Mouse (Mus musculus): Measurements from ENCODE around the gene Hoxa6.

Gene Hoxa6

GRCm38 (mm10) chr6:52241001-52241621, 32.6 kb upstream of the Hoxa6 start:
- peak in 1 of 2 experiments; percentile 54 for DNase-seq (ENCODE audit: low spot score in 2 of 2)

GRCm38 (mm10) chr6:52240389-52241000, 32.0 kb upstream of the Hoxa6 start, which contains the start of gene Hoxa10:
TSS of gene Hoxa10 (minus strand) at chr6:52240854.
- DNase-seq (ENCODE audit: low spot score in 2 of 2): peak; percentile 86 to 95

GRCm38 (mm10) chr6:52239625-52240388, 31.3 kb upstream of the Hoxa6 start:
- DNase-seq (ENCODE audit: low spot score in 2 of 2): peak in 1 of 2 experiments; percentile 59

- peak in 1 of 2 experiments; percentile 52 for DNase-seq (ENCODE audit: low spot score in 2 of 2)
These were observed 30.5 kb upstream of the Hoxa6 start for GRCm38 (mm10) chr6:52238976-52239375.

GRCm38 (mm10) chr6:52238155-52238545, 29.6 kb upstream of the Hoxa6 start:
- peak in 1 of 2 experiments; percentile 55 for DNase-seq (ENCODE audit: low spot score in 2 of 2)

- DNase-seq (ENCODE audit: low spot score in 2 of 2): peak in 1 of 2 experiments; percentile 56
These were observed 29.0 kb upstream of the Hoxa6 start for GRCm38 (mm10) chr6:52237346-52238154.

- DNase-seq (ENCODE audit: low spot score in 2 of 2): peak in 1 of 2 experiments; percentile 38
These were observed 28.3 kb upstream of the Hoxa6 start for GRCm38 (mm10) chr6:52236806-52237205.

GRCm38 (mm10) chr6:52235866-52236265, 27.3 kb upstream of the Hoxa6 start:
- no peak for DNase-seq (ENCODE audit: low spot score in 2 of 2)

GRCm38 (mm10) chr6:52235267-52235666, 26.7 kb upstream of the Hoxa6 start:
- no peak for DNase-seq (ENCODE audit: low spot score in 2 of 2)

GRCm38 (mm10) chr6:52234428-52235140, 26.1 kb upstream of the Hoxa6 start:
- DNase-seq (ENCODE audit: low spot score in 2 of 2): peak in 1 of 2 experiments; percentile 78

- peak; percentile 79 to 88 for DNase-seq (ENCODE audit: low spot score in 2 of 2)
These were observed 25.3 kb upstream of the Hoxa6 start for GRCm38 (mm10) chr6:52233546-52234427.

- DNase-seq (ENCODE audit: low spot score in 2 of 2): peak in 1 of 2 experiments; percentile 58
These were observed 24.5 kb upstream of the Hoxa6 start for GRCm38 (mm10) chr6:52232984-52233545.

- DNase-seq (ENCODE audit: low spot score in 2 of 2): peak in 1 of 2 experiments; percentile 61
These were observed 24.0 kb upstream of the Hoxa6 start for GRCm38 (mm10) chr6:52232568-52232965.

GRCm38 (mm10) chr6:52231885-52232567, 23.5 kb upstream of the Hoxa6 start:
- DNase-seq (ENCODE audit: low spot score in 2 of 2): peak in 1 of 2 experiments; percentile 58

- DNase-seq (ENCODE audit: low spot score in 2 of 2): no peak
These were observed 22.1 kb upstream of the Hoxa6 start, which contains the start of gene Hoxa9 for GRCm38 (mm10) chr6:52230516-52231165. TSS of gene Hoxa9 (minus strand) at chr6:52231089.

- no peak for DNase-seq (ENCODE audit: low spot score in 2 of 2)
These were observed 21.3 kb upstream of the Hoxa6 start for GRCm38 (mm10) chr6:52229558-52230416.

Data from urinary bladder, postnatal 4 days (tissue).